Mouse (Mus musculus) thymus, postnatal 36 days (tissue): ENCODE data around the gene Cd164.

ENCODE experiments used
- DNase-seq, 2 experiments: peaks; one replicate each; pipeline ENCODE4 v3.0.0; 2022; ENCODE audit warnings: mixed read lengths in 2 of 2

Gene Cd164

DNA sequence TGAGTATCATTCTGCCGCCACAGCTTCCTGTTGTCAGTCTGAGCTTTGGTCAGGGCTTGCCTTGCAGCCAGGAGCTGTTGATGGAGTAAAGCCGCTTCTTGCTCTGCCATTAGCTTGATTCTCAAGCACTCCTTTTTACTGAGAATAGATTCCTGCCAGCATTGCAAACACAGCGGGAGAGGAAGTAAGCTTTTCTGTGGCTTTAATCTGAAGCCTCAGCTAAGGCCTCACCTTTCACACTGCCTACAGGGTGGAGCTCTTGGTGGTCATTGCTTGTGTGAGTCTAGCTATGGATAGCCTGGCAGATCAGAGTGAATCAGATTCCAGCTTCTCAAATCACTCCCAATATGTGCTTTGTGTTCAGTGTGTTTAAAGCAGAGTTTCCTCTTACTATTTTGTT, 33.1 kb downstream of the Cd164 start:
- peak; percentile 33 to 42 for DNase-seq

DNA sequence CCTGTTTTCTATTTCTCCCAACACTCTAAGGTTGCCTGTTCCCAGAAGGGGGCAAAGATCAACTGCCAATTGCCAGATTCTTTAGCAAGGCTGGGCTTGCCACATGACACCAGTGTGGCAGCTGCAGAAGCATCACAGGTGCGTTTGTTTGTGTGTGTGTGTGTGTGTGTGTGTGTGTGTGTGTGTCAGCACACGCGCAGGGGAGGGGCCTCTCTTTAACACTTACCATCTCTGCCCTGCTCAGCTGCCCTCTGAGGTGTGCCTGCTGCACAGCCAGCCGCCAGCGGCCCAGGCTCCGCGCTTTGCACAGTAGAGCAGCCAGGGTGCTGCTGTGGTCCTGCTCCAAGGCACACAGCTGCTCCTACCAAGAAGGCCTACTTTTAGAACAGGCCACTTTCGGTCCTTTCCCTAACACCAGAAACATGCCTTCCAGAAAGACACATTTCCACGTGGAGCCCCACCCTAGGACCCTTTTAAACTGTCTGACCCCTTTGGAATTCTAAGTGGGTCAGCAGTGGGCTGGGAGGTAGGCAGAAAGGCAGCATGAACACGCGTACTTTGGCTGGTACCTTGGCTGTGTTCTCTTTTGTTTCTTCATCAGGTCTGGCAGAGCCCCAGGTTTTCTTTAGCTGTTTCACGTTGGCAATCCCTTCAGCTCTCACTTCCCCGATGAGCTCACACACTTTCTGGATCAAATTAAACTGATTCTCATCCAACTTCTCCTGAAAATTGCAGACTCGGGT, 33.8 kb downstream of the Cd164 start:
- peak; percentile 86 to 94 for DNase-seq

DNA sequence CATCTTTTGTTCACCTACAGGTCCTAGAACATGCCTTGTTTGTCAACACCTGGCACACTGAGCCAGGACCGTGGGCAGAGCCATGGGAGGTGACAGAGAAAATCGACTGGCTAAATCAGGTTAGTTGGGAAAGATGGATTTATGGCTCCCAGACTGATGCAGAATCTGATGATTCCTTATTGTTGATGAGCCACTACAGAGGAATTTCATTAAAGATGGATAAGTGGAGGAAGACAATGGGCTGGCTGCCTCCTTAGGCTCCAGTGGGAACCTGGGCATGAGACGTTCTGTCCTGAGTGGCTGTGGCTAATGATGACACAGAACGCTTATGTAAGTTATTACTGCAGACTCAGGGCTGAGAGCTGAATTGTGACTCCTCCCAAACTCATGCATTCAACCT, 34.5 kb downstream of the Cd164 start:
- peak in 1 of 2 experiments; percentile 30 for DNase-seq

DNA sequence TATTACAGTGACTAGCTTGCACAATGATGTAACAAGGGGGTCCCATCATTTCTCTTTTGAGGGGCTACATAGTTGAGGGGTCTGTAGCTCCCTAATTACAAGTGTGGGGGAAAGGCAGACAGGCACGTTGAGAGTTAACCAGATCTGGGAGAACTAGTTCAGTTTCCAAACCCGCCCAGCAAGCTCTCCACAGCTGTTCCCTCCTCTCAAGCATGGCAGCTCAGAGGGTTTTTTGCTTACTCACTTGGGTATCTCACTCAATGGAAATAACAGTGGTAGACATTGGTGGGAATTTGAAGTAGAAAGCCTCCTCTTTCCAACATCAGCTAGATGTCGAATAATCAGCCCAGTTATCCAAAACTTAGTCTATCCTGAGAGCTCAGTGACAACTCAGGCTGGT, 35.9 kb downstream of the Cd164 start:
- DNase-seq = no peak

DNA sequence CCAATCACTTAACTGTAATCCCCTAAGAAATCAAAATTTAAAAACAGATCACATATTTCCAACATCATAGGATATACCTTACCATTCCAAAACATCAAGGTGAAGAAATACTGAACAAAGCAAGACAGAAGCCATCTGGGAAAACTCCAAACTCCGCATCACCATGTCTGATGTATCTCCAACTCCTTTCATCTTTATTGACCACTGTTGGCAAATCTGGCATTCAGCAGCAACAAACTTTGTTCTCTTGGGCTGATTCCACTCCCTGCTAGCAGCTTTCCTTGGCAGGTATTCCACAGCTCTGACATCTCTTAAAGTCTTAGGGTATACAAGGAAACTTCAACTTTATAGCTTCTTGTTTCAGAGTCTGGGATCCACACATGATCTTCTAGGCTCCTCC, 39.2 kb downstream of the Cd164 start:
- DNase-seq = no peak

DNA sequence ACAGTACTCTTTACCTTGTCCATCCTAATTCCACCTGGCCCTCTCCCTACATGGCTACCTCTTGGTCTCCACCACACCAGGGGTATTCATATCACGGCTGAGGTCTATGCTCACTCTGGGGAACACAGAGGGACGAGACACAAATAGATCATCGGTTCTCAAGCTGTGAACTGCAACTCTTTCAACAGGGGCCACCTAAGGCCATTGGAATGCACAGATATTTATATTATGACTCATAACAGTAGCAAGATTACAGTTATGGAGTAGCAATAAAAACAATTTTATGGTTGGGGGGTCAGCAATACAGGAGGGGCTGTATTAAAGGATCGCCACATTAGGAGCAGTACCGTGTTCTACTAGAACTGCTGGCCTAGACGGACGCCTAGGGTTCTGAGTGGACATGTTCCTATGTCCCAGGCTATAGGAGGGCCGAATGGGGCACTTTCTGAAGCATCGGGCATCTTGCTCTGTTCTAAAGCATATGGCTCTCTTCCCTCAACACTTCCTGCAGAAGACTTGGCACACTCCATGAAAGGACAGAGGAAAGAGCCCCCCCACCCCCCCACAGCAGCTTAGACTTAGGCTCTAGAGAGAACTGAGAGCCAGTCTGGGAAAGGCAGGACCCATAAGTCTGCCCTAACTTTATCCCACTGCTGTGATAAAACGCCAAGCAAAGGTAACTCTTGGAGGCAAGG, 42.6 kb downstream of the Cd164 start:
- no peak for DNase-seq

DNA sequence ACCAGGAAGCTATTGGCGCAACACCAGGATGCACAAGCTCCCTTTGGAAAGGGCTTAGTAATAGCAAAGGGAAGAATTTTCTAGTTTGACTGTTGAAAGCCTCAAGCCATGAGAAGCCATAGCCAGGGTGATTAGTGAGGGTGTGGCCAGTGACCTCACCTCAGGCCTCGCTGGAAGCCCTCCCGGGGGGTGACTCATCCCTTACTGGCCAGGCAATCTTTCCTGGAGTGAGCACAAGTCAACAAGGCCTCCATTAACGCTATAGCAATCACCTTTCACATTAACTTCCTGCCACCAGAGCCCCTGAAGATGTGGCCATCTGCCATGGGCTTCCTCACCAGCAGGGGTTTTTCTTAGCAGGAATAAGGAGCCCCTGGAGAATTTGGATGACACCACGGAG, 45.9 kb downstream of the Cd164 start:
- no peak for DNase-seq

DNA sequence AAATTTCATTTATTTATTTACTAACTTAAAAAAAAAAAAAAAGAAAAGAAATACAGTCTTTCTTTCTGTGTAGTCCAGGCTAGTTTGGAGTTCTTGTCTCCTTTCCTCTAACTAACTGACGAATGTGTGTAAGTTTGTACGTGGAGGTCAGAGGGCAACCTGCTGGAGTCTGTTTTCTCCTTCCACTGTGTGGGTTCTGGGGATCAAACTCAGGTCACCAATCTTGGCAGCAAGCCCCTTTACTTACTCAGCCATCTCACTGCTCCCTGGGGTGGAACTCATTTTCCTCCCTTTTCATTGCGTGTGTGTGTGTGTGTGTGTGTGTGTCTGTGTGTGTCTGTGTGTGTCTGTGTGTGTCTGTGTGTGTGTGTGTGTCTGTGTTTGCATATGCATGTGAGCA, 49.1 kb downstream of the Cd164 start:
- no peak for DNase-seq

DNA sequence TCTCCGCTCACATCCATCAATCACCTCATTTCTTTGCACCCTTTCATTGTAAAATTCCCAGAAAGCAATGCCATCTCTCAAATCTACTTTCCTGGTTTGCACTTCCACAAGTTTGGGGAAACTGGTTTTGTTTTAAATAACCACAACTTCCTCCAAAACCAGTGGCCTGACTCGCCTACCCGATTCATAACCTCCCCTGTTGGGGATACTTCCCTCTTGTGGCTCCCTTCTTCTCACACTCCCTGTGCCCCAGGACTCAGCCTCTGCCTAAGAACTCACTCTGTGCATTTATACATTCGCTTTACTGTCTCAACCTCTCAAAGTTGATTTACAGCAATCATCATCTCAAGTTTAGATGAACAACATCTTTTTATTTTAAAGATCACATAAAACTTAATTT, 51.9 kb downstream of the Cd164 start:
- DNase-seq = no peak

DNA sequence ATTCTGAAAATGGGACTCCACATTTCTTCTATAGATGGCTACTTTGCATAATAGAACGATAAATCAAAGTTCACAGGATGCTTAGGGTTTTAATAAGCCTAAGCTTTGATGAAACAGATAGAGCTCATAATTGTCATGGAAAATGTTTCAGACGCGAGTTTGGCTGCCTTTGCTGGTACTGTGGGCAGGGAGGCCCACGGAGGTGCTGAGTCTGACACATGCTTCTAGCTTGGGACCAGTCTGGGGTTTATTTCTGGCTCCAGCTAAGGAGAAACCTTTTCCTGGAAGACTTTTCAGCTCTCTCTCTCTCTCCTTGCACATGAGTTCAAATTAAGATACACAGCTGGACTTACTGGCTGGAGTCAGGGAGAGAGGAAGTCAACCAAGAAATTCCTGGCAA, 53.1 kb downstream of the Cd164 start:
- no peak for DNase-seq

DNA sequence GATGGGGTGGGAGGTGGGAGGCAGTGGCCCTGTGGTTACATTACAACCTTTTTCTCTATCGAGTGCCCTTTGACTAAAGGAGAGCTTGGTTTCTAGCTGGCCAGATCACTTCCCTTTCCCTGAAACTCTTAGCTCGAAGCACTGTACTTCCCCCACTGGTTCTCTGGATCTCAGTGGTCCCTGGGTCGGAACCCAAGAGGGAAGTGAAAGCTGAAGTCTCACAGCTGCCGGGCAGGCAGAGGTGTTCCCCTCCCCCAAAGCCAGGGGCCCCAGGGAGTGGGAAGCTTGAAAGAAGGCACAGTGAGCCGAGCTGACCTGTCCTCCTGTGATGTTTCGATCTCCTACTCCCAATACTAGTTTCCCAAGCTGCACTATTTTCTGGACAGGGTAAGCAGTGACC, 54.0 kb downstream of the Cd164 start:
- peak in 1 of 2 experiments; percentile 41 for DNase-seq

DNA sequence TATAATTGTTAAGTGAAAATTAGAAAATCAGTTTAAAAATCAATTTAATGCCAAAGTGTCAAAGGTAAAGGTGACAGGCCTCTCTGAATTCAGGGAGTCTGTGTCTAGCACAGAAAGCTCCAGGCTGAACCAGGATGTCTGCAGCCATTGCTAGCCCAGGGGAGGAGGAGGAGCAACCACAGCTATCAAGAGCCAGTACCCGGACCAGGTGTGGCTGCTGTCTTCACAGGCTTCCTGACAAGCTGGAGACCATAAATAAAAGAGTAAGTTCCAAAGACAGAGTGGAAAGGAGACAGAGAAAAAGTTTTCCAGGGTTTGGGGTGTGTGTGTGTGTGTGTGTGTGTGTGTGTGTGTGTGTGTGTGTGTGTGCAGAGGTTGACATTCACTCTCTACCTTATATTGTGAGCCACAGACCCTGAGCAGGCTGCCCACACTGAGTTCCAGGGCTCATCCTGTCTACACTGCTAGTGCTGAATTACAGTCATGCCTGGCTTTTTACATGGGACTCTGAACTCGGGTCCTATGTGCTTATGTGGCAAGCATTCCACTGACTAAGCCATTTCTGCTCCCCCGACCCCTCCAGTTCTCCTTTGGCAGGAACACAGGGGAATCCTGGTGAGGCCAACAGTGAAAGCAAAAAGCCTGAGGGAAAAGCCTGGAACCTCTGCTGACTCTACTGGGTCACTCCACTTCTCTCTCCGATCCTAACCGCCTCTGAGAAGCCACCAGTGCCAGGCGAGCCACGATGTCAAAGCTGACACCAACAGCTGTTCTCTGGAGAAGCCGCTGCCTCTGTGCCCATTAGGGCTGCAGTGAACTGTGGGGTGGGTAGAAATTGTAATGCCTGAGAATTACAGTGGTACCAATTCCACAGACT, 56.5 kb downstream of the Cd164 start:
- peak in 1 of 2 experiments; percentile 65 for DNase-seq

DNA sequence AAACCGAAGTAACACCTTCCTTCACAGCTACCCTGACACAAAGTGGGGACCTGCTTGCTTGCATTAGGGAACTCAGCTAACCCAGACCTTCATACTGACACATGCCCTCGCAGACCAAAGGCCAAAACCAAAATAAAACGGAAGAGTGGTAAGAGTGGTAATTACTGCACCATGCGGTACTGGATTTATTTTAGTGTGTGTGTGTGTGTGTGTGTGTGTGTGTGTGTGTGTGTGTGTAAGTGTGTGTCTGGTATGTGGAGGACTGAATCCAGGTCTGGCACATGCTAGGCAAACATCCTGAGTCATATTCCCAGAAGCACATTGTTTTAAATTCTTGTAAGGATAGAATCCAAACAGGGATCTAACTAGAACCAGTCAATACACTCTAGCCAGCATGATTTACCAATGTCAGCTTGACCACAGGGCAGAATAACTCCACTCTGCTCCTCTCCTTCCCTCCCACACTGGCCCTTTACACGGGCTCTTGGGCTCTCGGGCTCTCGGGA, 57.2 kb downstream of the Cd164 start:
- DNase-seq = no peak

DNA sequence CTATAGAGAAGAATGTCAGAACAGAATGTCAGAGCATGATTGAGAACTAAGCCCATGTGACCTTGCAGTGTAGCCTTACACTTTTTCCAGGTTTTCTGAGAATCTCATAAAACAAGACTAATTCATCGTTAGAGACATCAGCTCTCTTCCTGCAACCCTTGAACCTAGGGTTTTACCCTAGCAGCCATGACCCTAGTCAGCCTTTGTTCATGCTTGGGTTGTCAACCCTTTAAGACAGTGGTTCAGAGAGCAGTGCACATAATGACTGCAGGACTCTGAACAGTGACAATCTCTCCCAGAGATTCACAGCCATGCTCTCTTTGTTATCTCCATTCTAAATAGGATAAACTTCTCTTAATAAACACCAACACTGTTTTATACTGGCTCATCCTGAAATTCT, 59.3 kb downstream of the Cd164 start:
- DNase-seq = no peak

DNA sequence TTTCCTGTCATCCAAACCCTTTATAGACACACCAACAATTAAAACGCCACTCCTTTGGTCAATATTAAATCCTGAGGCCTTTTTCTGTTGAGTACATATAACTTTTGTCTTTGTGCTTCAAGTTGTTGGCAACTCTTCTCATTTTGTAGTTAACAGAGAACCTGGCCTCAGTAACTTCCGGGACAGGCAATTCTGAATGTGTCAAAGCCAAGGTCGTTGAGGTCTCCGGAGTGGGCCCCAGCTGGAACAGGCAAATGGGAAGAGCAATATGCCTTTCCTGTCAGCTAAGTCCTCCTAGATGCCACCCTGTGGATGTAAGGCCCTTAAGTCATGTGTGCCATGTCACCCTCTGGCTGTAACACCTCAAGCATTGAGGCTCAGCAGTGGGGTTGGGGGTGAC, 61.2 kb downstream of the Cd164 start:
- DNase-seq = no peak
